Mouse (Mus musculus): ENCODE results near the gene Thap2.

DNA sequence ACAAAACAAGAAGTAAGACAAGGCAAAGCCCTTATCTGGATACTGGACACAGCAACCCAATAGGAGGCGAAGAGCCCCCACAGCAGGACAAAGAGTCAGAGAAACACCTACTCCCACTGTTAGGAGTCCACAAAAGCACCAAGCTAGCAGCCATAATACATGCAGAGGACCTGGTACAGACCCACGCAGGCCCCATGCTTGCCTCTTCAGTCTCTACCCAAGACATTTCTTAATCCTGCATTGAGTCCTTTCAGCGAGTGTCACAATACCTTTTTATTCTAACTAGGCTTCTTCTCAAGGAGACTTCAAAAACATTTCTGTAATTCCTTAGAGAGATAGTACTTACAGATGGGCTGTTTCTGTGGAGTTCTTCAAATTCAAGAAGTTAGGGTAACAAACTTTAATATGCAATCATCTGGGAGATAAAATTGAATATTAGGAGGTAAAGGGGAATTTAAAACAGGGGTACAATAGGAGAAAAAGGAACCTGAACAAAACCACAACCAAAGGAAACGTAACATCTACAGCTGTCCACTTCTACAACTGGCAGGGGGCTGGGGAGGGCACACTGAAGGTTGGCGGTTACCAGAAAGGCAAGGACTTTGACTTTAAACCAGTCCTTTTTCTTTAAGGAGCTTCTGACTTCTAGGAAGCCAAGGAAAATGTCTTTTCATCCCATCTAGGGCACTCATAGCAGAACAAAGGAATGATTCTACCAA, 62.8 kb downstream of the Thap2 start:
- no peak for TF ChIP-seq CTCF (conservative IDR thresholded peaks at IDR 0.05; ENCODE audit: insufficient read depth, insufficient read length, low read depth, low read length)
- TF ChIP-seq POLR2A (IDR thresholded peaks at IDR 0.05; ENCODE audit: low read depth, low read length), result no peak
